Mouse (Mus musculus) cortical plate, adult 2 months (tissue): ENCODE data around the gene Hoxc9.

Source experiments
- CTCF ChIP-seq: fragments of 200-500 bp; IDR thresholded peaks from 2 replicates; pipeline ENCODE4 v1.5.1; 2011; ENCODE audit warnings: mild to moderate bottlenecking, control low read depth, low read length; ENCODE audit not compliant: insufficient read depth; ENCODE audit errors: extremely low read depth
- POLR2A ChIP-seq: fragments of 200-500 bp; IDR thresholded peaks from 2 replicates; pipeline ENCODE4 v1.6.1; 2011; ENCODE audit warnings: mild to moderate bottlenecking, low read length, control low read depth; ENCODE audit not compliant: insufficient read depth; ENCODE audit errors: extremely low read depth

DNA sequence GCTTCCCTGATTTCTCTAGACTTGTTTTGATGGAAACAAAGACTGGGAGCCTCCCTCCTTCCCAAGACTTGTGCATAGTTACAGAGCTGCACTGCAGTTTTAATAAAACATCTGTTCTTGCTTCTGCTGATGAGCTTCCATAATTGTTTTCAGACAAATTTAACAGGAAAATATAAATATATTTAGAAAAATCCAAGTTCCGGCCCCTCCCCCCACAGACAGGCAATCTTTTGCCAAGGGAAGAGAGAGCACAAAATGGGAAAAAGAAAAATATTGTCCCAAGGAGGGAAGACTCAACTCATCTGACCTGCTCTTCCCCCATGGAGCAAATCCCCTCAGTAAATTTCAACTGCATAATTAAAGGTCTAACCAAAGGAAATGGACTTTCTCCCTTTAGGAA lies 30.1 kb downstream of the Hoxc9 start:
- no peak for TF ChIP-seq CTCF
- TF ChIP-seq POLR2A: no peak
